18 mouse cellular contexts compared by ENCODE assay signal in genomic region chr9:15517979-15518378, GRCm38 (mm10). TPM values are rescaled to one million over a fixed set of nuclear protein-coding genes. Genes with fewer than 3 reads are reported as not detected.
DNase-seq lines count a peak whose midpoint lies in the region; ATAC-seq and TF ChIP-seq lines count a peak whose summit lies in the region.
"Had no signal": no experiment of that assay in that cellular context is flagged by ENCODE, and none has a peak within 500 bp of the region (broad histone marks: within the 10 kb centered on the region; RNA-seq: fewer than 3 reads in every experiment).

No protein-coding gene starts in this region.

- no peak for DNase-seq in heart, adult 8-10 months (ENCODE audit: low spot score)
- peak; percentile 73 for DNase-seq in midbrain, embryonic 11.5 days (ENCODE audit: low spot score, missing footprints)
- DNase-seq in midbrain, postnatal 0 days (ENCODE audit: low spot score) = no peak
- peak; percentile 75 for DNase-seq in adrenal gland, postnatal 14 days
- DNase-seq in limb, embryonic 10.5 days (ENCODE audit: low spot score) = no peak
- no peak for DNase-seq in left cerebral cortex, adult 11 months (ENCODE audit: low spot score)
- DNase-seq in layer of hippocampus, postnatal 14 days (ENCODE audit: low spot score in 2 of 2) = no peak
- DNase-seq: cerebellum, adult 2 months; cerebellum, postnatal 10 days; gastrocnemius, postnatal 25 days; heart, postnatal 14 days had no signal

- H3K9ac ChIP-seq in heart, embryonic 16.5 days (ENCODE audit: low read length) = no peak overlapping the region
- no peak overlapping the region for H3K9ac ChIP-seq in midbrain, embryonic 11.5 days (ENCODE audit: low read length)
- H3K9ac ChIP-seq in midbrain, postnatal 0 days (replicated peaks; ENCODE audit: low read length, poor library complexity, severe bottlenecking) = no peak overlapping the region
- H3K9ac ChIP-seq: hindbrain, embryonic 14.5 days; intestine, embryonic 15.5 days had no signal

- H3K4me3 ChIP-seq in heart, embryonic 16.5 days (ENCODE audit: low read length) = no peak overlapping the region
- H3K4me3 ChIP-seq in midbrain, embryonic 11.5 days (ENCODE audit: low read depth, low read length) = no peak overlapping the region
- H3K4me3 ChIP-seq in midbrain, postnatal 0 days (ENCODE audit: low read depth, low read length) = no peak overlapping the region
- H3K4me3 ChIP-seq in limb, embryonic 10.5 days = no peak overlapping the region
- H3K4me3 ChIP-seq: embryonic facial prominence, embryonic 10.5 days; forebrain, embryonic 10.5 days; hindbrain, embryonic 10.5 days; intestine, embryonic 15.5 days had no signal

- no peaks in the 10 kb centered on the region for H3K9me3 ChIP-seq in heart, embryonic 16.5 days (replicated peaks; ENCODE audit: control insufficient read depth, low read length)
- no peaks in the 10 kb centered on the region for H3K9me3 ChIP-seq in midbrain, embryonic 11.5 days (ENCODE audit: control insufficient read depth, low read length)
- H3K9me3 ChIP-seq in midbrain, postnatal 0 days (ENCODE audit: low read length) = no peaks in the 10 kb centered on the region
- H3K9me3 ChIP-seq in limb, embryonic 10.5 days (replicated peaks) = no peaks in the 10 kb centered on the region
- H3K9me3 ChIP-seq: embryonic facial prominence, embryonic 10.5 days; forebrain, embryonic 10.5 days; hindbrain, embryonic 10.5 days; intestine, embryonic 15.5 days had no signal

- no peak for TF ChIP-seq CTCF in midbrain, postnatal 0 days (IDR thresholded peaks at IDR 0.05)

- ATAC-seq in heart, embryonic 16.5 days (replicated peaks; ENCODE audit: extremely low read depth, insufficient read depth, low FRiP score) = 0 out of 2 replicates have a peak, but pooled peaks have one; percentile 29
- no peak for ATAC-seq in midbrain, embryonic 11.5 days (ENCODE audit: low FRiP score)
- no peak for ATAC-seq in midbrain, postnatal 0 days (ENCODE audit: low FRiP score)
- ATAC-seq: forebrain, embryonic 16.5 days; intestine, embryonic 15.5 days had no signal

- no peaks in the 10 kb centered on the region for H3K27me3 ChIP-seq in heart, embryonic 16.5 days (ENCODE audit: control insufficient read depth, insufficient read depth, low read length)
- no peaks in the 10 kb centered on the region for H3K27me3 ChIP-seq in midbrain, embryonic 11.5 days (ENCODE audit: control insufficient read depth, insufficient read depth, low read length)
- H3K27me3 ChIP-seq in midbrain, postnatal 0 days (ENCODE audit: insufficient read depth, low read length) = no peaks in the 10 kb centered on the region
- no peaks in the 10 kb centered on the region for H3K27me3 ChIP-seq in limb, embryonic 10.5 days (ENCODE audit: low read depth, poor library complexity, severe bottlenecking)
- H3K27me3 ChIP-seq: intestine, embryonic 15.5 days had no signal

- WGBS in heart, embryonic 16.5 days = 78% methylated on average over 4 of the region's 4 CpGs
- WGBS in midbrain, embryonic 11.5 days = 94% methylated on average over 4 of the region's 4 CpGs
- 95% methylated on average over 4 of the region's 4 CpGs for WGBS in midbrain, postnatal 0 days
- 92% methylated on average over 4 of the region's 4 CpGs for WGBS in limb, embryonic 10.5 days

- no peaks in the 10 kb centered on the region for H3K36me3 ChIP-seq in heart, embryonic 16.5 days (ENCODE audit: control insufficient read depth, insufficient read depth)
- H3K36me3 ChIP-seq in midbrain, embryonic 11.5 days (ENCODE audit: control insufficient read depth, insufficient read depth, low read length) = no peaks in the 10 kb centered on the region
- no peaks in the 10 kb centered on the region for H3K36me3 ChIP-seq in midbrain, postnatal 0 days (ENCODE audit: insufficient read depth, low read length)
- no peaks in the 10 kb centered on the region for H3K36me3 ChIP-seq in limb, embryonic 10.5 days
- H3K36me3 ChIP-seq: hindbrain, embryonic 10.5 days; intestine, embryonic 15.5 days had no signal

- H3K4me1 ChIP-seq in heart, embryonic 16.5 days (ENCODE audit: control insufficient read depth, insufficient read depth, low read length) = peaks cover 34% of the 10 kb centered on the region
- no peaks in the 10 kb centered on the region; the same call in 1 of the 2 replicates for H3K4me1 ChIP-seq in midbrain, embryonic 11.5 days (ENCODE audit: control insufficient read depth, insufficient read depth, low read length)
- H3K4me1 ChIP-seq in midbrain, postnatal 0 days (ENCODE audit: insufficient read depth, low read length) = no peaks in the 10 kb centered on the region
- peaks cover 6% of the 10 kb centered on the region; the same call in 1 of the 2 replicates for H3K4me1 ChIP-seq in limb, embryonic 10.5 days

- no peak overlapping the region for H3K4me2 ChIP-seq in heart, embryonic 16.5 days (ENCODE audit: low read depth, low read length)
- H3K4me2 ChIP-seq in midbrain, embryonic 11.5 days = no peak overlapping the region
- H3K4me2 ChIP-seq in midbrain, postnatal 0 days (ENCODE audit: low read depth, low read length, poor library complexity, severe bottlenecking) = no peak overlapping the region
- H3K4me2 ChIP-seq: hindbrain, embryonic 14.5 days; intestine, embryonic 15.5 days had no signal

- no peak overlapping the region for H3K27ac ChIP-seq in heart, embryonic 16.5 days (ENCODE audit: low read length)
- H3K27ac ChIP-seq in midbrain, embryonic 11.5 days (ENCODE audit: low read depth, low read length) = no peak overlapping the region
- no peak overlapping the region for H3K27ac ChIP-seq in midbrain, postnatal 0 days (ENCODE audit: low read depth, low read length)
- peak overlapping the region; percentile 25; the same call in 1 of the 2 replicates for H3K27ac ChIP-seq in limb, embryonic 10.5 days
- H3K27ac ChIP-seq: embryonic facial prominence, embryonic 10.5 days; forebrain, embryonic 10.5 days; hindbrain, embryonic 10.5 days; hindbrain, embryonic 14.5 days; intestine, embryonic 15.5 days had no signal

RNA-seq across cellular contexts. Expression of gene Smco4, which starts 24.7 kb away (rescaled TPM):
- polyA plus RNA-seq in heart, embryonic 16.5 days (2015; fragmentation: Nextera tagmentation; extraction: Ambion mirVana) = 1.5 TPM in 2 replicates
- total RNA-seq in heart, adult 8-10 months (2022) = 10 to 100 TPM; 22.7 to 33.0 (median 28.0) TPM
- polyA plus RNA-seq in midbrain, embryonic 11.5 days (2014; fragmentation: Nextera tagmentation; extraction: Ambion mirVana) = 3.0 and 3.7 TPM in 2 replicates
- total RNA-seq in midbrain, postnatal 0 days (2014; rRNA removed) = 3.5 and 5.0 TPM in 2 replicates
- polyA plus RNA-seq in midbrain, postnatal 0 days (2015; fragmentation: Nextera tagmentation; extraction: Ambion mirVana) = 0.38 and 0.42 TPM in 2 replicates
- 32.1 and 38.9 TPM in 2 replicates for total RNA-seq in adrenal gland, postnatal 14 days (2021)
- 2.4 and 2.7 TPM in 2 replicates for polyA plus RNA-seq in limb, embryonic 10.5 days (2016; fragmentation: Nextera tagmentation; extraction: Ambion mirVana)
- 1 to 10 TPM; 7.1 to 7.3 TPM for total RNA-seq in layer of hippocampus, postnatal 14 days (2021)

Comparison
In these comparisons a context has a peak if more than half of its experiments do, and no peak if none do; other contexts are left out.
1. DNase-seq: peak in midbrain, embryonic 11.5 days (single experiment) and adrenal gland, postnatal 14 days (single experiment); none in heart, adult 8-10 months (single experiment), midbrain, postnatal 0 days (single experiment), limb, embryonic 10.5 days (single experiment), left cerebral cortex, adult 11 months (single experiment) and layer of hippocampus, postnatal 14 days (0 of 2).